Mouse (Mus musculus) ES-Bruce4 (cell line): Measurements from ENCODE around the gene Tmed10.

Experiments used
- CTCF ChIP-seq: IDR thresholded peaks from one replicate; pipeline ENCODE4 v1.8.1; 2011; ENCODE audit warnings: low read depth, low read length
- EP300 ChIP-seq: IDR thresholded peaks from 2 replicates; pipeline ENCODE4 v1.6.1; 2011; ENCODE audit warnings: low read depth, low read length; ENCODE audit not compliant: insufficient read depth
- POLR2A ChIP-seq: IDR thresholded peaks from one replicate; pipeline ENCODE4 v1.8.1; 2011; ENCODE audit warnings: low read length; ENCODE audit not compliant: insufficient read depth

DNA sequence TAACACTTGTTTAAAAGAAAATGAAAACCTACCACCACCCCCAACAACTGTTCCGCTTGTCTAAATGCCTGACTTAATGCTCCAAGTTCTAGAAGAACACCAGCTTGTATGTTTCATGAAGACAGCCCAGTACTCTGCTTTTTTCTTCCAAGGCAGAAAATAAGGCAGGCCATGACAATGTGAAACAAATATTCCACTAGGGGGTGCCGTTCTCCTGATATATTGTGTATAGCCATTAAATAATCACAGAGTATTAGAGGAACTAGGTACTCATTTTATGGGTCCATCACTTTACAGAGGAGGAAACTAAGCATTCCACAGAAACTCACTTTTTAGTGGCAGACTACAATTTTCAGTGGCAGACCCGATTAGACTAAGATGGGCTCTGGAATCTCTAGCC lies 28.3 kb downstream of the Tmed10 start:
- TF ChIP-seq CTCF (no peak), EP300 (no peak), POLR2A (no peak)
